Mouse (Mus musculus) bone marrow, adult 2 months (tissue): Measurements from ENCODE around the gene Ppp1r1c. TPM values are rescaled to one million over a fixed set of nuclear protein-coding genes. Genes with fewer than 3 reads are reported as not detected.

ENCODE experiments used
- H3K27ac ChIP-seq: fragments of 200-500 bp; 2 replicates; pipeline ENCODE4 v1.5.1; 2012; ENCODE audit warnings: low read depth, mild to moderate bottlenecking, control low read depth, inconsistent platforms, low read length; ENCODE audit not compliant: control insufficient read depth, poor library complexity, insufficient read depth
- H3K4me1 ChIP-seq: fragments of 200-500 bp; 2 replicates; pipeline ENCODE4 v1.6.1; 2011; ENCODE audit warnings: low read length; ENCODE audit not compliant: control insufficient read depth, insufficient read depth
- H3K4me3 ChIP-seq: fragments of 200-500 bp; replicated peaks from 2 replicates; pipeline ENCODE3; 2011; ENCODE audit warnings: mild to moderate bottlenecking, low read depth, low read length, control low read depth; ENCODE audit not compliant: control insufficient read depth
- CTCF ChIP-seq: fragments of 200-500 bp; IDR thresholded peaks from 2 replicates; pipeline ENCODE4 v1.5.1; 2011; ENCODE audit warnings: low read length, control low read depth; ENCODE audit not compliant: control insufficient read depth, insufficient read depth
- POLR2A ChIP-seq: fragments of 200-500 bp; IDR thresholded peaks from 2 replicates; pipeline ENCODE4 v1.6.1; 2011; ENCODE audit warnings: low read depth, mild to moderate bottlenecking, control low read depth, low read length, borderline replicate concordance; ENCODE audit not compliant: control insufficient read depth
- WGBS: fragments of 180-500 bp; shearing (Covaris S2); methylation state at CpG from one replicate; pipeline ENCODE4 v1.1.7; 2018; 5-methylcytosine and 5-hydroxymethylcytosine counted together
- polyA plus RNA-seq: library from polyadenylated mRNA; stranded (reverse); fragments of >200 nt; gene quantifications from 2 replicates; pipeline ENCODE4 v1.2.4, GENCODE M21; 2011; ENCODE audit warnings: low replicate concordance; ENCODE audit not compliant: missing spikeins, insufficient read depth, insufficient read length

The Ppp1r1c gene
- polyA plus RNA-seq, 1 experiment, result not detected

DNA sequence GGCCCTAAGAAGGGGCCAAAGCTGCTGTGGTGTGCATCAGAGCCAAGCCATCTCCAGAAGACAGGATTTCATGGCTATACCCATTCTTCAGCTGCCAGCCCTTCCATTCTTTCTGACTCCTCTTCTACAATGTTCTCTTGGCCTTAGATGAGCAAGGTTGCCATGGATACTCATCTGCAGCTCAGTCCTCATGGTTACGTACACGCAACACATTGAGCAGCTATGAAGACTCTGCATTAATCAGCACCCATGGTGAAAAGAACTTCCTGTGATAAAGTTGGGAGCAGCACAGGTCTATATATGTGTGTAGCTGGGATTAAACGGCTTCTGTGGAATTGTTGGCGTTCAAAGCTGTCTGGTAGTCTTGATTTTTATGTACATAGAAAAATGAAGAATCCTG is 24.3 kb upstream of the Ppp1r1c start:
- no peaks in the 10 kb centered on the region for H3K4me1 ChIP-seq
- WGBS, result 85% methylated on average over 4 of the region's 4 CpGs
- no peak overlapping the region for H3K4me3 ChIP-seq
- TF ChIP-seq POLR2A (no peak), CTCF (no peak)
- H3K27ac ChIP-seq, result no peak overlapping the region

GRCm38 (mm10) chr2:79690838-79691237 is 16.7 kb upstream of the Ppp1r1c start:
- Histone ChIP-seq H3K27ac (no peak overlapping the region), H3K4me1 (no peaks in the 10 kb centered on the region), H3K4me3 (no peak overlapping the region)
- WGBS, result 49% methylated on average over 3 of the region's 3 CpGs
- TF ChIP-seq POLR2A, result no peak
- no peak for TF ChIP-seq CTCF

- H3K4me1 ChIP-seq, result no peaks in the 10 kb centered on the region
- 67% methylated on average over 4 of the region's 4 CpGs for WGBS
- no peak overlapping the region for H3K27ac ChIP-seq
- TF ChIP-seq CTCF, result no peak
- TF ChIP-seq POLR2A, result no peak
- H3K4me3 ChIP-seq, result no peak overlapping the region
Observed at GRCm38 (mm10) chr2:79695190-79695589, 12.4 kb upstream of the Ppp1r1c start.

DNA sequence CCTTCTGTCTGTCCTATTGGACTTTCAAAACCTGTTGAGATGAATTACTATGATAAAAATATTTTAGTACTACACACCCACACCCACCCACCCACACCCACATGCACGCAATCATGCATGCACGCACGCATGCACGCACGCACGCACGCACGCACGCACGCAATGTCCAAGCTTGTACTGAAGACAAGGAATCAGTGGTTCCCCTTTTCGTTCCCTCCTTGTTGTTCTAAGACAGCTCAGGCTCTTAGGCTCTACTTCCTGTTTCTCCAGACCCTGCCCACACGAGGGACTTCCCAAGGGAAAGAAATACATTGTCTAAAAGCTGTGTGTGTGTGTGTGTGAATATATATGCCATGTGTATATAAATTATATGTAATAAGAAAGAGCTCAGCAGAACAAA is 11.6 kb upstream of the Ppp1r1c start:
- Histone ChIP-seq H3K27ac (no peak overlapping the region), H3K4me1 (no peaks in the 10 kb centered on the region), H3K4me3 (no peak overlapping the region)
- 17% methylated on average over 12 of the region's 12 CpGs for WGBS
- TF ChIP-seq POLR2A (no peak), CTCF (no peak)

- 50% methylated on average over 10 of the region's 10 CpGs for whole genome bisulfite sequencing
- peak overlapping the region; percentile 52; the same call in 1 of the 2 replicates for H3K27ac ChIP-seq
- TF ChIP-seq CTCF (no peak), POLR2A (no peak)
- H3K4me1 ChIP-seq, result no peaks in the 10 kb centered on the region
- no peak overlapping the region for H3K4me3 ChIP-seq
Observed at GRCm38 (mm10) chr2:79696478-79697230, 10.9 kb upstream of the Ppp1r1c start.

- no peak for TF ChIP-seq POLR2A
- no peak for TF ChIP-seq CTCF
- no peaks in the 10 kb centered on the region for H3K4me1 ChIP-seq
- H3K27ac ChIP-seq, result no peak overlapping the region
- WGBS, result 26% methylated on average over 2 of the region's 2 CpGs
- H3K4me3 ChIP-seq, result no peak overlapping the region
Observed at GRCm38 (mm10) chr2:79698166-79698565, 9.4 kb upstream of the Ppp1r1c start.

GRCm38 (mm10) chr2:79704773-79705172 is 2.8 kb upstream of the Ppp1r1c start:
- 81% methylated on average over 2 of the region's 2 CpGs for WGBS
- TF ChIP-seq CTCF (no peak), POLR2A (no peak)
- Histone ChIP-seq H3K4me3 (no peak overlapping the region), H3K27ac (no peak overlapping the region), H3K4me1 (no peaks in the 10 kb centered on the region)

- WGBS, result 1% methylated on average over 3 of the region's 3 CpGs
- TF ChIP-seq POLR2A, result no peak
- no peak for TF ChIP-seq CTCF
- no peaks in the 10 kb centered on the region for H3K4me1 ChIP-seq
- no peak overlapping the region for H3K4me3 ChIP-seq
- H3K27ac ChIP-seq, result no peak overlapping the region
Observed at GRCm38 (mm10) chr2:79713662-79714091, 6.1 kb downstream of the Ppp1r1c start.

- WGBS, result 87% methylated on average over 6 of the region's 6 CpGs
- TF ChIP-seq POLR2A (no peak), CTCF (no peak)
- Histone ChIP-seq H3K4me1 (no peaks in the 10 kb centered on the region), H3K4me3 (no peak overlapping the region), H3K27ac (no peak overlapping the region)
Observed at GRCm38 (mm10) chr2:79714745-79715144, 7.2 kb downstream of the Ppp1r1c start.
